Mouse (Mus musculus) heart, postnatal 0 days (tissue): Measurements from ENCODE around the gene Dot1l.
A peak's percentile ranks its signal among the peaks of the same experiment; 100 is the strongest.

Experiments
- CTCF ChIP-seq: IDR thresholded peaks from 2 replicates; pipeline ENCODE4 v1.5.1; 2016; ENCODE audit warnings: antibody characterized with exemption, control low read depth, low read depth
- EP300 ChIP-seq: IDR thresholded peaks from 2 replicates; pipeline ENCODE4 v1.6.1; 2016; ENCODE audit warnings: antibody characterized with exemption, low read depth

DNA sequence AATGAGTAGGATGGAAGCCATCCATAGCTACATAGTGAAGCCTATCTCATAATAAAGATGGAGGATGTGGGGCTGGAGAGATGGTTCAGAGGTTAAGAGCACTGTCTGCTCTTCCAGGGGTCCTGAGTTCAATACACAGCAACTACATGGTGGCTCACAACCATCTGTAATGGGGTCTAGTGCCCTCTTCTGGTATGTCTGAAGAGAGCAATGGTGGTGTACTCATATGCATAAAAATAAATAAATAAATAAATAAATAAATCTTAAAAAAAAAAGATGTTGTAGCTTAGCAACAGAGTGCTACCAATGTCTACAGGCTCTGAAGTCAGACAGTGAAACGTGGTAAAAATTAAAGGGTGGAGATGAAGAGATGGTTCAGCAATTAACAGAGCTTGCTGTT lies 16.3 kb upstream of the Dot1l start:
- peak; percentile 24 for TF ChIP-seq CTCF
- no peak for TF ChIP-seq EP300
